ENCODE assay signal across 8 mouse cellular contexts in the genomic region with DNA sequence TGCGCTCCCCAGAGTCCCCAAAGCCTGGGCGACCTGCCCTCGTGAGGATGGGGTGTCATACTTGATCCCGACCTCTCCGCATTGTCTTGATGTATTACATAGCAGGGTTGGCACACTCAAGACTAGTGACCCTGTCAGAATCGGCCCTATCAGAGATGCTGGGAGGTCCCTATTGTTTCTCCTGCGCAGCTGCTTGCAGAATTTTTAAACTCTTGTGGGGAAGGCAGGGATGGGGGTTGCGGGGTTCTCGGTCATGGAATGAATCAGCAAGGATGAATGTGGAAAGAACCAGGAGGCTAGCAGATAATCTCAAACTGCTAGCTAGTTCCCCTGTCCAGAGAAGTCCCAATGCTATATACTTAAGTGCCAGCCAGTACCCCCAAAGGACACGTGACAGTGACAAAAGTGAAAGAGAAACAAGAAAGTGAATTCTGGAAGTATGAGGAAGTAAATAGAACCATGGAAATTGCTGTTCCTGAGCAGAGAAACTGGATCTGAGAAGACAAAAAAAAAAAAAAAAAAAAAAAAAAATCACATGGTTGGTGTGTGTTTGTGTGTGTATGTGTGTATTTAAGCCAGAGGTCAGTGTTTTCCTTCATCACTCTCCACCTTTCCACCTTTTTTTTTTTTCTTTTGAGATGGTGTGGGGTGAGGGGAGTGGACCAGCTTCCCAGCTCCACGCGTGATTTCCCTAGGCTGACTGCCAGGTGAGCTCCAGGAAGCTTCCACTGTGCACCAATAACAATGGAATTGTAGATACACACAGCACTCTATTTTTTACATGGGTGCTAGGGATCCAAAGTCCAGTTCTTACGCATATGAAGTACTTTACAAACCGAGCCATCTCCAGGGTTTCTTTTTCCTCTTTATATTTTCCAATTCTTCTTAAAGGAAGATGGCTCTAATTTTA. TPM values are rescaled to one million over a fixed set of nuclear protein-coding genes. Genes with fewer than 3 reads are reported as not detected.
DNase-seq lines count a peak whose midpoint lies in the region; ATAC-seq and TF ChIP-seq lines count a peak whose summit lies in the region.
"Not testable (repeated sequence)": the region's sequence is repeated elsewhere in the genome, so short reads cannot be mapped to it uniquely, and the experiment has no call there.

No protein-coding gene starts in this region.

- DNase-seq in cerebellum, postnatal 10 days, result peak; percentile 32 to 40
- DNase-seq in forebrain, embryonic 14.5 days (ENCODE audit: low spot score); heart, postnatal 0 days (ENCODE audit: low spot score): not testable (repeated sequence)
- peak; percentile 53 for DNase-seq in splenic B cell, adult 2 months (ENCODE audit: low read depth, low spot score)

- not testable (repeated sequence) for H3K36me3 ChIP-seq in forebrain, embryonic 14.5 days (ENCODE audit: control insufficient read depth, insufficient read depth, low read length); heart, postnatal 0 days (replicated peaks; ENCODE audit: control insufficient read depth, insufficient read depth, low read length); kidney, embryonic 15.5 days; liver, embryonic 15.5 days (replicated peaks); midbrain, embryonic 12.5 days; splenic B cell, adult 2 months (ENCODE audit: control insufficient read depth, insufficient read depth, low read length, poor library complexity, severe bottlenecking)

- H3K27ac ChIP-seq in forebrain, embryonic 14.5 days (ENCODE audit: low read depth, low read length); heart, postnatal 0 days (ENCODE audit: low read depth); kidney, embryonic 15.5 days; midbrain, embryonic 12.5 days (replicated peaks): not testable (repeated sequence)
- peak overlapping the region; percentile 87; the same call in 1 of the 2 replicates for H3K27ac ChIP-seq in liver, embryonic 15.5 days (replicated peaks)

- not testable (repeated sequence) for TF ChIP-seq CTCF in heart, postnatal 0 days (IDR thresholded peaks at IDR 0.05; ENCODE audit: low read depth)

- H3K4me3 ChIP-seq in forebrain, embryonic 14.5 days (ENCODE audit: low read depth, low read length), result peak overlapping the region; percentile 56
- peak overlapping the region; percentile 65 for H3K4me3 ChIP-seq in heart, postnatal 0 days (ENCODE audit: low read depth, low read length)
- peak overlapping the region; percentile 64 for H3K4me3 ChIP-seq in kidney, embryonic 15.5 days (replicated peaks)
- H3K4me3 ChIP-seq in liver, embryonic 15.5 days (replicated peaks), result peak overlapping the region; percentile 74
- peak overlapping the region; percentile 72 for H3K4me3 ChIP-seq in midbrain, embryonic 12.5 days

- H3K9me3 ChIP-seq in forebrain, embryonic 14.5 days (replicated peaks; ENCODE audit: control insufficient read depth, low read length); heart, postnatal 0 days (replicated peaks; ENCODE audit: control insufficient read depth, low read length); kidney, embryonic 15.5 days (replicated peaks); liver, embryonic 15.5 days (replicated peaks); midbrain, embryonic 12.5 days: not testable (repeated sequence)

- H3K4me2 ChIP-seq in forebrain, embryonic 14.5 days (ENCODE audit: low read length), result peak overlapping the region; percentile 95
- peak overlapping the region; percentile 98 for H3K4me2 ChIP-seq in heart, postnatal 0 days (ENCODE audit: low read depth, low read length)
- H3K4me2 ChIP-seq in kidney, embryonic 15.5 days, result peak overlapping the region; percentile 98
- peak overlapping the region; percentile 99 for H3K4me2 ChIP-seq in liver, embryonic 15.5 days
- peak overlapping the region; percentile 93 for H3K4me2 ChIP-seq in midbrain, embryonic 12.5 days (replicated peaks)

- not testable (repeated sequence) for H3K27me3 ChIP-seq in forebrain, embryonic 14.5 days (replicated peaks; ENCODE audit: control insufficient read depth, insufficient read depth, low read length); heart, postnatal 0 days (ENCODE audit: control insufficient read depth, insufficient read depth, low read length); kidney, embryonic 15.5 days; liver, embryonic 15.5 days; splenic B cell, adult 2 months (ENCODE audit: control insufficient read depth, insufficient read depth, low read length, poor library complexity, severe bottlenecking)
- peaks cover 20% of the 10 kb centered on the region for H3K27me3 ChIP-seq in midbrain, embryonic 12.5 days

- WGBS in forebrain, embryonic 14.5 days, result 31% methylated on average over 9 of the region's 14 CpGs
- 26% methylated on average over 9 of the region's 14 CpGs for WGBS in heart, postnatal 0 days
- WGBS in kidney, embryonic 15.5 days, result 23% methylated on average over 11 of the region's 14 CpGs
- WGBS in liver, embryonic 15.5 days (ENCODE audit: insufficient replicate concordance), result 24% methylated on average over 10 of the region's 14 CpGs
- 24% methylated on average over 12 of the region's 14 CpGs for WGBS in midbrain, embryonic 12.5 days

- ATAC-seq in CD4-positive, CD25-positive, alpha-beta regulatory T cell, adult 4 months, result peak; percentile 22
- peak; percentile 21 for ATAC-seq in forebrain, embryonic 14.5 days
- ATAC-seq in heart, postnatal 0 days (ENCODE audit: insufficient read depth, low read depth); kidney, embryonic 15.5 days (replicated peaks; ENCODE audit: low FRiP score); midbrain, embryonic 12.5 days (ENCODE audit: low FRiP score, low read depth): not testable (repeated sequence)
- peak; percentile 43 for ATAC-seq in liver, embryonic 15.5 days (ENCODE audit: insufficient read depth)

- H3K9ac ChIP-seq in forebrain, embryonic 14.5 days (ENCODE audit: low read length), result peak overlapping the region; percentile 76
- H3K9ac ChIP-seq in heart, postnatal 0 days (replicated peaks; ENCODE audit: low read depth, low read length), result peak overlapping the region; percentile 56
- not testable (repeated sequence) for H3K9ac ChIP-seq in kidney, embryonic 15.5 days
- H3K9ac ChIP-seq in liver, embryonic 15.5 days, result peak overlapping the region; percentile 65; the same call in 1 of the 2 replicates
- H3K9ac ChIP-seq in midbrain, embryonic 12.5 days (replicated peaks), result peak overlapping the region; percentile 66

- not testable (repeated sequence) for TF ChIP-seq EP300 in heart, postnatal 0 days (IDR thresholded peaks at IDR 0.05; ENCODE audit: low read depth)

- not testable (repeated sequence) for H3K4me1 ChIP-seq in forebrain, embryonic 14.5 days (ENCODE audit: control insufficient read depth, insufficient read depth, low read length); heart, postnatal 0 days (ENCODE audit: control insufficient read depth, insufficient read depth); midbrain, embryonic 12.5 days
- peaks cover 26% of the 10 kb centered on the region for H3K4me1 ChIP-seq in kidney, embryonic 15.5 days
- H3K4me1 ChIP-seq in liver, embryonic 15.5 days (replicated peaks), result peaks cover 48% of the 10 kb centered on the region

RNA-seq across cellular contexts. Expression of a gene that starts 0.6 kb away (rescaled TPM):
- 10 to 100 TPM; 51.9 to 73.2 TPM for polyA plus RNA-seq in CD4-positive, CD25-positive, alpha-beta regulatory T cell, adult 4 months (2017; shearing (Covaris generic))
- polyA plus RNA-seq in forebrain, embryonic 14.5 days (2014; fragmentation: Nextera tagmentation; extraction: Ambion mirVana), result 28.9 and 29.5 TPM in 2 replicates
- total RNA-seq in heart, postnatal 0 days (2014; rRNA removed; ENCODE audit: low replicate concordance), result 3.3 and 5.1 TPM in 2 replicates
- polyA plus RNA-seq in heart, postnatal 0 days (2015; fragmentation: Nextera tagmentation; extraction: Ambion mirVana), result 2.6 and 3.6 TPM in 2 replicates
- 22.2 and 23.8 TPM in 2 replicates for polyA plus RNA-seq in kidney, embryonic 15.5 days (2015; fragmentation: Nextera tagmentation; extraction: Ambion mirVana)
- polyA plus RNA-seq in liver, embryonic 15.5 days (2015; fragmentation: Nextera tagmentation; extraction: Ambion mirVana), result 22.0 TPM in 2 replicates
- 14.6 and 16.2 TPM in 2 replicates for polyA plus RNA-seq in midbrain, embryonic 12.5 days (2016; fragmentation: Nextera tagmentation; extraction: Ambion mirVana)
